In the genomic region with DNA sequence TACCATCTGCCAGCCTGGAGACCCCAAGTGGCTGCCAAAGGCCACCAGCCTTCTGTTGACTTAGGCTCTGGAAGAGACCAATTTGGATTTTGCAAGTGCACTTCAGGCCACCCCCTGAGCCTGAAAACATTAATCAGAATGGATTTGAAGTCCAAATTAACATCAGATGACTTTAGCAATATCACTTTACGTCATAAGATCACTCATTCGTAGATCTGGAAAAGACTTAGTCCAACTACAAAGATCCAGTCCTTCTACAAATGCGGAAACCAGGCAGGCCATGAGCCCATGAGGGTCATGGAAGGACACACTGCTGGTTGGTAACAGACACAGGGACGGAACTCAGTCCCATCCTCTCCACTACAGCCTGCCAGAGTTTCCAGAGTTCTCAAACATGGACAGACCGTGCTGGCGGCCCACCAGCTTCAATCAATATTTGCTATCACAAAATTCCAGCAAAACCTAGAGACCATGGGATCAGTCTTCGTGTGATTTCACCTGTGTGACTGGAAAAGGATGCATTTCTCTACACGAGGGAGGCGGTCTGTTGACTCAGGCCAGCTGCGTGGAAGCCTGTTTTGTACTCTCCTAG, we compare ENCODE assay signal across 35 mouse cellular contexts.
"Had no signal": no experiment of that assay in that cellular context is flagged by ENCODE, and none has a peak within 500 bp of the region (broad histone marks: within the 10 kb centered on the region; RNA-seq: fewer than 3 reads in every experiment).

No protein-coding gene starts in this region.

- H3K27ac ChIP-seq: heart, adult 2 months; heart, embryonic 10.5 days; heart, embryonic 13.5 days; heart, embryonic 15.5 days; hindbrain, embryonic 10.5 days; hindbrain, embryonic 12.5 days; hindbrain, embryonic 13.5 days; hindbrain, embryonic 14.5 days; hindbrain, embryonic 15.5 days; hindbrain, postnatal 0 days; intestine, embryonic 15.5 days; kidney, embryonic 15.5 days; kidney, postnatal 0 days; layer of hippocampus, adult 2 months had no signal

- DNase-seq: heart, adult 2 months; heart, postnatal 10 days; heart, postnatal 14 days; heart, postnatal 36 days; heart, postnatal 4 days; kidney, adult 11 months; kidney, adult 18-20 months; kidney, adult 2 months; kidney, adult 8-10 months; kidney, adult 9 months; kidney, postnatal 10 days; kidney, postnatal 14 days; kidney, postnatal 25 days; kidney, postnatal 36 days; kidney, postnatal 4 days; layer of hippocampus, adult 9-11 months had no signal

- H3K27me3 ChIP-seq: heart, embryonic 12.5 days; heart, embryonic 13.5 days; heart, embryonic 15.5 days; hindbrain, embryonic 12.5 days; hindbrain, embryonic 13.5 days; hindbrain, embryonic 15.5 days; intestine, embryonic 15.5 days had no signal

- H3K4me2 ChIP-seq: heart, embryonic 11.5 days; heart, embryonic 12.5 days; heart, embryonic 13.5 days; heart, embryonic 15.5 days; hindbrain, embryonic 12.5 days; hindbrain, embryonic 13.5 days; hindbrain, embryonic 14.5 days; hindbrain, embryonic 15.5 days; intestine, embryonic 15.5 days; kidney, embryonic 15.5 days had no signal

- H3K4me3 ChIP-seq: heart, adult 2 months; heart, embryonic 10.5 days; heart, embryonic 12.5 days; heart, embryonic 13.5 days; heart, embryonic 15.5 days; hindbrain, embryonic 10.5 days; hindbrain, embryonic 12.5 days; hindbrain, embryonic 13.5 days; hindbrain, embryonic 15.5 days; intestine, embryonic 15.5 days; kidney, embryonic 15.5 days; layer of hippocampus, adult 2 months had no signal

- ATAC-seq: hindbrain, embryonic 16.5 days; hindbrain, postnatal 0 days; inflammation-experienced regulatory T-cells, adult 6 months; intestine, embryonic 15.5 days; intestine, embryonic 16.5 days; intestine, postnatal 0 days had no signal

- H3K9me3 ChIP-seq: heart, embryonic 10.5 days; heart, embryonic 12.5 days; heart, embryonic 13.5 days; heart, embryonic 15.5 days; hindbrain, embryonic 10.5 days; hindbrain, embryonic 12.5 days; hindbrain, embryonic 13.5 days; hindbrain, embryonic 15.5 days; intestine, embryonic 15.5 days; kidney, embryonic 15.5 days had no signal

- H3K36me3 ChIP-seq: heart, embryonic 10.5 days; heart, embryonic 12.5 days; heart, embryonic 13.5 days; heart, embryonic 15.5 days; hindbrain, embryonic 10.5 days; hindbrain, embryonic 12.5 days; hindbrain, embryonic 13.5 days; hindbrain, embryonic 15.5 days; intestine, embryonic 15.5 days; kidney, embryonic 15.5 days had no signal

- H3K4me1 ChIP-seq: hindbrain, embryonic 12.5 days; hindbrain, embryonic 13.5 days; hindbrain, embryonic 15.5 days had no signal

- H3K9ac ChIP-seq: heart, embryonic 12.5 days; heart, embryonic 13.5 days; heart, embryonic 15.5 days; hindbrain, embryonic 12.5 days; hindbrain, embryonic 13.5 days; hindbrain, embryonic 14.5 days; hindbrain, embryonic 15.5 days; intestine, embryonic 15.5 days; kidney, embryonic 15.5 days had no signal
